Mouse (Mus musculus): ENCODE results near the gene Mfsd6.

The Mfsd6 gene

DNA sequence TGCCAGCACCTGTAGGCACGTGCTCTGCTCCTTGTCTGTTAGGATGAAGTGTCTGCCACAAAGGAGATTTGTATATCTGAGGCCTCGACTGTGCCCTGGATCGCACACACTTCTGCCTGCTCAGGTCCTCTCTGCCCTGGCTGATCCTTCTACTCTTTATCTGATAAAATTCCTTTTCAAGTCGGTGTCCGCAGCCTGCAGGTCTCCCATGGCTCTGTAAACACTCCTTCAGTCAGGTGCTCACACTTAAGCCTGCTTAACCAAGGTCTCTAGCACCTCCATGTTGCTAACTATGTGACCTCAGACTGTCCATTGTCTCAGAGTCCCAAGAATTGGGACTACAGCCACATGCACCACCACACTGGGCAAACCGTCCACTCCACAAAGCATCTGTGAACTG lies 87.0 kb downstream of the Mfsd6 start:
- no peak for DNase-seq (ENCODE audit: low read depth)

- peak; percentile 39 for DNase-seq (ENCODE audit: low read depth)
Measured at GRCm38 (mm10) chr1:52639090-52639489, 88.2 kb downstream of the Mfsd6 start.

GRCm38 (mm10) chr1:52638101-52638500 lies 89.2 kb downstream of the Mfsd6 start:
- no peak for DNase-seq (ENCODE audit: low read depth)

- DNase-seq (ENCODE audit: low read depth): no peak
Measured at GRCm38 (mm10) chr1:52635932-52636331, 91.3 kb downstream of the Mfsd6 start.

DNA sequence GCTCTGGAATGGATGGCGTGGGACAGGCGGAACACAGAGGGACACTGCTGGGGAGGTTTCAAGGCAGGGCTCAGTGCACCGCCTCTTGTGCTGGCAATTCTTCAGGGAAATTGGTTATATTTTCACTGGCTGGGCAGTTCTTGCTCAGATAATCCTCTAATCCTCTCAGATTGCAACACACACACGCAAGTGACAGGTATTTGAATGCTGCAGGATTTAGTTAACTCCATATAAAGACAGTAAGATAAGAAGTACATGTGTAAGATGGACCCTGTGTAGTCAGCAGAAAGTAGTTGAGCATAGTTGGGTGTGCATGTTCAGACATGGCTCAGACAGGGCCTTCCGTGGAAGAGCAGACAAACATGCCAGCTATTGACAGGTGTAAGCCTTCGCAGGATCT lies 93.0 kb downstream of the Mfsd6 start:
- DNase-seq (ENCODE audit: low read depth): no peak

- DNase-seq (ENCODE audit: low read depth): peak; percentile 83
Measured at GRCm38 (mm10) chr1:52631570-52631969, 95.7 kb downstream of the Mfsd6 start.

DNA sequence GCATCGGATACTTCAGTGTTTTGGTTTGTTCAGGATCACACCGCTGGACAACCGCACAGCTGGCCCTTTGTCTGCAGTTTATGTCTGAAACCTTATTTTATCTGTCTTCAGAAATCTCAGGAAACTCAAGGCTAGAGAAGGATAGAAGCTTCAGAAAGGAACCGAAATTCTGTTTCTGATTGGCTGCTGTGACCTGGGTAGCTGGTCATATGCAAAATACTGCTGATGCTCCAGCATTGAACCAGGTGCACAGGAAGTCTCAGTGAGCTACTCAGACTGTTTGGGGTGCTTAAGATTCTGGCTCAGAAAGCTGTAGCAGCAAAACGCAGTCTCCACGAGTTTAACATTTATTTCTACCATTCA lies 96.3 kb downstream of the Mfsd6 start:
- DNase-seq (ENCODE audit: low read depth): peak; percentile 92

GRCm38 (mm10) chr1:52630248-52630936 lies 96.9 kb downstream of the Mfsd6 start, which contains the start of gene Nemp2:
Nemp2 (plus strand) TSS chr1:52630703.
- DNase-seq (ENCODE audit: low read depth): peak; percentile 95

GRCm38 (mm10) chr1:52620442-52620841 lies 106.8 kb downstream of the Mfsd6 start:
- no peak for DNase-seq (ENCODE audit: low read depth)

DNA sequence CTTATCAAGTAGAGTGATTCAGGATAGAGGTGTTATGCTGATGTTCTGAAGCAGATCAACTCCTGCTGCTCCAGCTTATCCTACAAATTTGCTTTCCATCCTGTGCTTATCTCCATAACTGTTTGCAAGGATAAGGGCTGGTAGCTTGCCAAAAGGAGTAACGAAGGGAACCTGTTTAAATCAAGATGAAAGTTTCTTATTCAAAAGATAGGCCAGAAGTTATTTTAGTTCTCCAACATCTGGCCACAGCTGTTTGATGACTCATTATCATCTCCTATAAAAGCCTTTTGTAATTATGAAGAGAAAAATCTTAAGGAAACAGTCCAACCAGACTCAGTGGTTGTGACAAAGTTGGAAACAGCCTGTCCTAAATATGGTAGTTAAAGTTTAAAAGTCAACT lies 109.0 kb downstream of the Mfsd6 start:
- no peak for DNase-seq (ENCODE audit: low read depth)

GRCm38 (mm10) chr1:52608486-52608885 lies 118.8 kb downstream of the Mfsd6 start:
- no peak for DNase-seq (ENCODE audit: low read depth)

GRCm38 (mm10) chr1:52607700-52608099 lies 119.6 kb downstream of the Mfsd6 start:
- DNase-seq (ENCODE audit: low read depth): peak; percentile 40
